Mouse (Mus musculus): ENCODE data around the gene Tmem203. TPM values are rescaled to one million over a fixed set of nuclear protein-coding genes. Genes with fewer than 3 reads are reported as not detected.
A peak's percentile ranks its signal among the peaks of the same experiment; 100 is the strongest.

The Tmem203 gene
- total RNA-seq, 1 experiment = 20.2 TPM

- H3K9ac ChIP-seq (ENCODE audit: insufficient read depth, low read depth, low read length, poor library complexity, severe bottlenecking) = peak overlapping the region; percentile 27; the same call in 1 of the 2 replicates
- in situ Hi-C loops (cut with MboI; ENCODE audit: low sequenced_read_pairs in 2 of 2, unreplicated experiment in 2 of 2) = no loop called here
Measured at GRCm38 (mm10) chr2:25240723-25241437, 14.4 kb upstream of the Tmem203 start.

GRCm38 (mm10) chr2:25241438-25241775 is 13.8 kb upstream of the Tmem203 start:
- Histone ChIP-seq H3K9me3 (ENCODE audit: control insufficient read depth, insufficient read depth, low read depth, low read length) (no peaks in the 10 kb centered on the region), H3K4me1 (ENCODE audit: control insufficient read depth in 2 of 2, insufficient read depth in 2 of 2, low read length in 2 of 2, poor library complexity in 1 of 2) (peaks cover 10 to 35% of the 10 kb centered on the region in 2 experiments), H3K4me3 (ENCODE audit: insufficient read depth in 1 of 2, low read depth in 1 of 2, low read length in 2 of 2, poor library complexity in 1 of 2, severe bottlenecking in 1 of 2) (peak overlapping the region; percentile 9 to 83), H3K9ac (ENCODE audit: insufficient read depth, low read depth, low read length, poor library complexity, severe bottlenecking) (no peak overlapping the region), H3K27ac (ENCODE audit: insufficient read depth, low read depth, low read length, poor library complexity, severe bottlenecking) (no peak overlapping the region), H3K36me3 (ENCODE audit: control insufficient read depth, insufficient read depth, low read length, poor library complexity, severe bottlenecking) (peaks cover 4% of the 10 kb centered on the region; the same call in 1 of the 2 replicates)
- no peak for TF ChIP-seq MAFK (IDR thresholded peaks at IDR 0.05; ENCODE audit: insufficient read depth, low read depth, low read length)
- no peak for TF ChIP-seq ZC3H11A (IDR thresholded peaks at IDR 0.05; ENCODE audit: borderline replicate concordance, low read depth, low read length)
- no peak for TF ChIP-seq HCFC1 (IDR thresholded peaks at IDR 0.05; ENCODE audit: borderline replicate concordance, insufficient read depth, low read length)
- no peak for TF ChIP-seq ZNF384 (IDR thresholded peaks at IDR 0.05; ENCODE audit: low read depth, low read length)
- in situ Hi-C loops (cut with MboI; ENCODE audit: low sequenced_read_pairs in 2 of 2, unreplicated experiment in 2 of 2) = no loop called here
- DNase-seq (ENCODE audit: low read depth, low spot score) = no peak

More at GRCm38 (mm10) chr2:25240723-25241437, 14.4 kb upstream of the Tmem203 start:
- TF ChIP-seq HCFC1 (IDR thresholded peaks at IDR 0.05; ENCODE audit: borderline replicate concordance, insufficient read depth, low read length) = peak; percentile 56; the same call in 1 of the 2 replicates
- no peak for TF ChIP-seq ZNF384 (IDR thresholded peaks at IDR 0.05; ENCODE audit: low read depth, low read length)
- H3K36me3 ChIP-seq (ENCODE audit: control insufficient read depth, insufficient read depth, low read length, poor library complexity, severe bottlenecking) = peaks cover 3% of the 10 kb centered on the region; the same call in 1 of the 2 replicates
- peak; percentile 91 for DNase-seq (ENCODE audit: low read depth, low spot score)
- H3K27ac ChIP-seq (ENCODE audit: insufficient read depth, low read depth, low read length, poor library complexity, severe bottlenecking) = no peak overlapping the region; the same call in 1 of the 2 replicates
- H3K4me1 ChIP-seq (ENCODE audit: control insufficient read depth in 2 of 2, insufficient read depth in 2 of 2, low read length in 2 of 2, poor library complexity in 1 of 2) = peaks cover 11 to 41% of the 10 kb centered on the region in 2 experiments
- H3K9me3 ChIP-seq (ENCODE audit: control insufficient read depth, insufficient read depth, low read depth, low read length) = no peaks in the 10 kb centered on the region
- peak overlapping the region; percentile 9 to 35 for H3K4me3 ChIP-seq (ENCODE audit: insufficient read depth in 1 of 2, low read depth in 1 of 2, low read length in 2 of 2, poor library complexity in 1 of 2, severe bottlenecking in 1 of 2)

GRCm38 (mm10) chr2:25242101-25242506 is 13.1 kb upstream of the Tmem203 start, which contains the start of the genes Rnf208 and Cysrt1:
Gene Rnf208, plus strand, starts transcription at chr2:25242255.
Gene Cysrt1, minus strand, starts transcription at chr2:25242452.
- H3K27ac ChIP-seq (ENCODE audit: insufficient read depth, low read depth, low read length, poor library complexity, severe bottlenecking) = no peak within 1 kb of the TSS; the same call in 1 of the 2 replicates
- H3K9ac ChIP-seq (ENCODE audit: insufficient read depth, low read depth, low read length, poor library complexity, severe bottlenecking) = peak within 1 kb of the TSS; percentile 82
- TF ChIP-seq MAFK (IDR thresholded peaks at IDR 0.05; ENCODE audit: insufficient read depth, low read depth, low read length) = no peak
- TF ChIP-seq HCFC1 (IDR thresholded peaks at IDR 0.05; ENCODE audit: borderline replicate concordance, insufficient read depth, low read length) = no peak
- TF ChIP-seq CHD2 (IDR thresholded peaks at IDR 0.05; ENCODE audit: low read depth, low read length) = no peak
- no peak for TF ChIP-seq ZC3H11A (IDR thresholded peaks at IDR 0.05; ENCODE audit: borderline replicate concordance, low read depth, low read length)
- no peak for TF ChIP-seq ZNF384 (IDR thresholded peaks at IDR 0.05; ENCODE audit: low read depth, low read length)
- peaks cover 8 to 30% of the 10 kb centered on the region in 2 experiments; a peak in 3 of 4 replicates for H3K4me1 ChIP-seq (ENCODE audit: control insufficient read depth in 2 of 2, insufficient read depth in 2 of 2, low read length in 2 of 2, poor library complexity in 1 of 2)
- no peak for DNase-seq (ENCODE audit: low read depth, low spot score)
- H3K9me3 ChIP-seq (ENCODE audit: control insufficient read depth, insufficient read depth, low read depth, low read length) = no peaks in the 10 kb centered on the region
- in situ Hi-C loops (cut with MboI; ENCODE audit: low sequenced_read_pairs in 2 of 2, unreplicated experiment in 2 of 2) = no loop called here
- H3K4me3 ChIP-seq (ENCODE audit: insufficient read depth in 1 of 2, low read depth in 1 of 2, low read length in 2 of 2, poor library complexity in 1 of 2, severe bottlenecking in 1 of 2) = peak within 1 kb of the TSS; percentile 78 to 83
- peaks cover 7% of the 10 kb centered on the region; the same call in 1 of the 2 replicates for H3K36me3 ChIP-seq (ENCODE audit: control insufficient read depth, insufficient read depth, low read length, poor library complexity, severe bottlenecking)

GRCm38 (mm10) chr2:25243342-25243741 is 11.9 kb upstream of the Tmem203 start:
- Histone ChIP-seq H3K9me3 (ENCODE audit: control insufficient read depth, insufficient read depth, low read depth, low read length) (no peaks in the 10 kb centered on the region), H3K27ac (ENCODE audit: insufficient read depth, low read depth, low read length, poor library complexity, severe bottlenecking) (no peak overlapping the region), H3K4me1 (ENCODE audit: control insufficient read depth in 2 of 2, insufficient read depth in 2 of 2, low read length in 2 of 2, poor library complexity in 1 of 2) (peaks cover 8 to 23% of the 10 kb centered on the region in 2 experiments; a peak in 3 of 4 replicates), H3K4me3 (ENCODE audit: insufficient read depth in 1 of 2, low read depth in 1 of 2, low read length in 2 of 2, poor library complexity in 1 of 2, severe bottlenecking in 1 of 2) (no peak overlapping the region), H3K9ac (ENCODE audit: insufficient read depth, low read depth, low read length, poor library complexity, severe bottlenecking) (no peak overlapping the region), H3K36me3 (ENCODE audit: control insufficient read depth, insufficient read depth, low read length, poor library complexity, severe bottlenecking) (peaks cover 19% of the 10 kb centered on the region)
- DNase-seq (ENCODE audit: low read depth, low spot score) = no peak
- TF ChIP-seq CHD2 (IDR thresholded peaks at IDR 0.05; ENCODE audit: low read depth, low read length) = no peak
- no peak for TF ChIP-seq ZNF384 (IDR thresholded peaks at IDR 0.05; ENCODE audit: low read depth, low read length)
- no peak for TF ChIP-seq ZC3H11A (IDR thresholded peaks at IDR 0.05; ENCODE audit: borderline replicate concordance, low read depth, low read length)
- in situ Hi-C loops (cut with MboI; ENCODE audit: low sequenced_read_pairs in 2 of 2, unreplicated experiment in 2 of 2) = no loop called here

Data from ES-E14 (cell line).